Mouse (Mus musculus) bone marrow, adult 2 months (tissue): ENCODE data around the gene Cd300lf. TPM values are rescaled to one million over a fixed set of nuclear protein-coding genes. Genes with fewer than 3 reads are reported as not detected.

ENCODE experiments used
- H3K27ac ChIP-seq: fragments of 200-500 bp; 2 replicates; pipeline ENCODE4 v1.5.1; 2012; ENCODE audit warnings: low read depth, mild to moderate bottlenecking, control low read depth, inconsistent platforms, low read length; ENCODE audit not compliant: control insufficient read depth, poor library complexity, insufficient read depth
- H3K4me1 ChIP-seq: fragments of 200-500 bp; 2 replicates; pipeline ENCODE4 v1.6.1; 2011; ENCODE audit warnings: low read length; ENCODE audit not compliant: control insufficient read depth, insufficient read depth
- H3K4me3 ChIP-seq: fragments of 200-500 bp; replicated peaks from 2 replicates; pipeline ENCODE3; 2011; ENCODE audit warnings: mild to moderate bottlenecking, low read depth, low read length, control low read depth; ENCODE audit not compliant: control insufficient read depth
- CTCF ChIP-seq: fragments of 200-500 bp; IDR thresholded peaks from 2 replicates; pipeline ENCODE4 v1.5.1; 2011; ENCODE audit warnings: low read length, control low read depth; ENCODE audit not compliant: control insufficient read depth, insufficient read depth
- POLR2A ChIP-seq: fragments of 200-500 bp; IDR thresholded peaks from 2 replicates; pipeline ENCODE4 v1.6.1; 2011; ENCODE audit warnings: low read depth, mild to moderate bottlenecking, control low read depth, low read length, borderline replicate concordance; ENCODE audit not compliant: control insufficient read depth
- WGBS: fragments of 180-500 bp; shearing (Covaris S2); methylation state at CpG from one replicate; pipeline ENCODE4 v1.1.7; 2018; 5-methylcytosine and 5-hydroxymethylcytosine counted together
- polyA plus RNA-seq: library from polyadenylated mRNA; stranded (reverse); fragments of >200 nt; gene quantifications from 2 replicates; pipeline ENCODE4 v1.2.4, GENCODE M21; 2011; ENCODE audit warnings: low replicate concordance; ENCODE audit not compliant: missing spikeins, insufficient read depth, insufficient read length

Cd300lf gene
- polyA plus RNA-seq, 1 experiment, result 79.7 TPM

DNA sequence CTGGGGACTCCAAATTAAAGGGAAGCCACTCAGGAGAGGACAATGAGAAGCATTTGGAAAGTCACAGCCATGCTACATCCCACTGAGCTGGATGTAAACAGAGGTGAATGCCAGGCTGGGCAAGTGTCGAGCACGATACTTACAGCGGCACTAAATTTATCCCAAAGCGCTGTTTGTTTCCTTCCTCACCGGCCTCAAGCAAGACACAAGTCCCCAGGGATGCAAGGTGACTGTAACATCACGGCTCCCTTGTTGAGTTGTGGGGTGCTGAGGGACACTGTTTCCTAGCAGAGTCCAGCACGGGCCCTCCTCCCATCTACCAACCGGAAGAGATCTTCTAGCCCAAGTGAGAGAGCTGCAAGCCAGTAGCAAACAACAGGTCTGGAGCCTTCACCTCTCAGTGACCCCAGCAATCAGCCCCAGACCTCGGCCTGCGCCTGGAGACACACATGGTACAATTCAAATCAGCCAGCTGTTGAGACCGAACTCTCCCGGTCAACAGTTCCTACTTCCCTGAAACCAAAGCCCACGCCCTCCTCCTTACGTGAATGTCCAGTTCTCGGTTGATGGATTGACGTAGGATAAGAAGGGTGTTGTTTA, 34.5 kb downstream of the Cd300lf start:
- Histone ChIP-seq H3K27ac (no peak overlapping the region), H3K4me3 (no peak overlapping the region), H3K4me1 (peaks cover 2% of the 10 kb centered on the region; the same call in 1 of the 2 replicates)
- 78% methylated on average over 16 of the region's 16 CpGs for WGBS
- no peak for TF ChIP-seq POLR2A
- TF ChIP-seq CTCF, result no peak

GRCm38 (mm10) chr11:115098203-115098932, 35.4 kb downstream of the Cd300lf start:
- TF ChIP-seq POLR2A, result no peak
- TF ChIP-seq CTCF, result no peak
- Histone ChIP-seq H3K4me1 (no peaks in the 10 kb centered on the region), H3K4me3 (no peak overlapping the region), H3K27ac (no peak overlapping the region)
- 61% methylated on average over 10 of the region's 10 CpGs for WGBS

DNA sequence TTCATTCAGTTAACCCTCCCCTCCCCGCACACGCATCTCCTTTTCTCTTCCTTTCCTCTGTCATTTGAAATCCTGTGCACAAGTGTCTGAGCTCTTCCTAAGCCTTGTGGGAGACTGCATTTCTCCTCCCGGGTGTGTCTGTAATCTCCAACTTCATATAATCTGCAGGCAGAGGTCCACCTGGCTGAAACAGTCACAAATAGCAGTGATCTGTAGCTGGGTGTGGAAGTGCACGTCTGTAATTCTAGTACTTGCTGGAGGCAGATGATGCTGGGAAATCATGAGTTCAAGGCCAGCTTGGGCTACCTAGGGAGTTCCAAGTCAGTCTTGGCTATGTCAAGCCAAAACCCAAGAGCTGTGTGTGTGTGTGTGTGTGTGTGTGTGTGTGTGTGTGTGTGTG, 41.7 kb downstream of the Cd300lf start:
- H3K27ac ChIP-seq, result no peak overlapping the region
- TF ChIP-seq POLR2A, result no peak
- TF ChIP-seq CTCF, result no peak
- no peaks in the 10 kb centered on the region; the same call in 1 of the 2 replicates for H3K4me1 ChIP-seq
- 26% methylated on average over 4 of the region's 4 CpGs for WGBS
- no peak overlapping the region for H3K4me3 ChIP-seq

- Histone ChIP-seq H3K4me3 (no peak within 1 kb of the TSS), H3K4me1 (no peaks in the 10 kb centered on the region; the same call in 1 of the 2 replicates), H3K27ac (no peak within 1 kb of the TSS)
- WGBS, result 5% methylated on average over 36 of the region's 36 CpGs
- TF ChIP-seq POLR2A, result no peak
- no peak for TF ChIP-seq CTCF
Measured at GRCm38 (mm10) chr11:115091362-115091901, 42.4 kb downstream of the Cd300lf start, which contains the start of gene Rab37. TSS of gene Rab37 (plus strand) at chr11:115091431.

- Histone ChIP-seq H3K4me1 (no peaks in the 10 kb centered on the region; the same call in 1 of the 2 replicates), H3K27ac (no peak overlapping the region), H3K4me3 (no peak overlapping the region)
- 71% methylated on average over 6 of the region's 6 CpGs for WGBS
- TF ChIP-seq POLR2A (no peak), CTCF (peak; percentile 73)
Measured at GRCm38 (mm10) chr11:115089853-115090252, 43.9 kb downstream of the Cd300lf start.

DNA sequence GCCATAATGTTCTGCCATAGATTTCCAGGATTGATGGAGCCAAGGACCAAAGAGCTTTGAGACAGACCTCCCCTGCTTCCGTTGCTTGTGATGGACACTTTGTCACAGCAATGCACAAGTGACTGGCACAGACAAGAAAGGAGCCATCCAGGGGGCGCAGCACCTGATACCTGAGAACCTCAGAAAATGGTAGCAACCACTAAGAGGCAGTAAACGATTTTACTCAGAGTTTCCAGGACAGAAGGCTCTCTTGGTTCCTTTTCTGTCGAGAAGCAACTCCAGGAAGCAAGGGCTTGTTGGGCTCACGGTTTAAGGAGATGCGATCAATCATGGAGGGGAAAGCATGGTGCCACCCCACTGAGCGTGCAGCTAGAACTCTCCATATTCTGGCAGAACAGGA, 47.6 kb downstream of the Cd300lf start:
- TF ChIP-seq POLR2A (no peak), CTCF (no peak)
- Histone ChIP-seq H3K4me3 (no peak overlapping the region), H3K27ac (no peak overlapping the region), H3K4me1 (no peaks in the 10 kb centered on the region; the same call in 1 of the 2 replicates)
- WGBS, result 36% methylated on average over 7 of the region's 7 CpGs

GRCm38 (mm10) chr11:115085064-115085463, 48.7 kb downstream of the Cd300lf start:
- Histone ChIP-seq H3K4me1 (peaks cover 2% of the 10 kb centered on the region; the same call in 1 of the 2 replicates), H3K27ac (no peak overlapping the region), H3K4me3 (no peak overlapping the region)
- 81% methylated on average over 8 of the region's 8 CpGs for WGBS
- TF ChIP-seq CTCF (no peak), POLR2A (no peak)

DNA sequence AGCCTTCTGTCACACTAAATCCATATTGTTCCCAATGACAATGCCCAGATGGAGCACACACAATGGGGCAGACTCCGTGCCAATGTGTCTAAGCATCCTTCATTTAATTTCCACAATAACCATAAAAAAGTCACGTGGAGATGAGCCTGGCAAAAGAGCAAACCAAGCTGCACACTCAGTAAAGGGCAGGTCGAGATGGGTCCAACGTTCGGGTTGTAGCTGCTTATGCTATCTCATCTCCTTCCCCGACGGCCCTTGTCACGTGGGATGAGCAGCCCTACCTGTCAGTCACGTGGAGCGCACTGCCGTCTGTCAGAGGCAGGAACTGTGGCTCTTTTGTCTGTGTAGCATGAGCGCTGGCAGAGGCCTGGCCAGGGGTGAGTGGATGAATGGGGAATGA, 49.2 kb downstream of the Cd300lf start:
- Histone ChIP-seq H3K27ac (no peak overlapping the region), H3K4me1 (peaks cover 2% of the 10 kb centered on the region; the same call in 1 of the 2 replicates), H3K4me3 (no peak overlapping the region)
- WGBS, result 63% methylated on average over 12 of the region's 12 CpGs
- no peak for TF ChIP-seq CTCF
- no peak for TF ChIP-seq POLR2A
